Mouse (Mus musculus): ENCODE data around the gene Fndc7.

Fndc7 gene

GRCm38 (mm10) chr3:108889908-108890307 is at the start of gene Fndc7:
TSS of gene Fndc7 (minus strand) at chr3:108890008.
- DNase-seq (ENCODE audit: low spot score), result no peak

- DNase-seq (ENCODE audit: low spot score), result no peak
These were observed 49.8 kb upstream of the Fndc7 start, which contains the start of gene Henmt1 for GRCm38 (mm10) chr3:108939573-108939972. TSS of gene Henmt1 (plus strand) at chr3:108939873.

DNA sequence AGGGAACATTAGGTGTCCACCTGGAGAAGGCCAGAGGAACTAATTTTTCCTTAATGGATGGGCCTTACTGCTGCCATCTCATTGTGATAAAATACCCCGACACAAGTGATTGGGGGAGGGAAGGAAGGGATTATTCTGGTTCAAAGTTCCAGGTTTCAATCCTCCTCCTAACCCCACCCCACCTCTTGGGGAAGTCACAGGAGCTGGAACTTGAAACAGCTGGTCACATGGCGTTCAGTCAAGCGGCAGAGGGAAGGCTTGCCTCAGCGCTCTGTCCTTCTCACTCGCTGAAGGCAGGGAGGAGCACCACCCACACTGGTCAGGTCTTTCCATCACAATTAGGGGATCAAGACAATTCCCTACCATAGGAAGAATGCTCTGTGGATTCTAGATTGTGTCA is 48.9 kb upstream of the Fndc7 start:
- DNase-seq (ENCODE audit: low spot score), result no peak

GRCm38 (mm10) chr3:108933557-108933956 is 43.7 kb upstream of the Fndc7 start:
- no peak for DNase-seq (ENCODE audit: low spot score)

DNA sequence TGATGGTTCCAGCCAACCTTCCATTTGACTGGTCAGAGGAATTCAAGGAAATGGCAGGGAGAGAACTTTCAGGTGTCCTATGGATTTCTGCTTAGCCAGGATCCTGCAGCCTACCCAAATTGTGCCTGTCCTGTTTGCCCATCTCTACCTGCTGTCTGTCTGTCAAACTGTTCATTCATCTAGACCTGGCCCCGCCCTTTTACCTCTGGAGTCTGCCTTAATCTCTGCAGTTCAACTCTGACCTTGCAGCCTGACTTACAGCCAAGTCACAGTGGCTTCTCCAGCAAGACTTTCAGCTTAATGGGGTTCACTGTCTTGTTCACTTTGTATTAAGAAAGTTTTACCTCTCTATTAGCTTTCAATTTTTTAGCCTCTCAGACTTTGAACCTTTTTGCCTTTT is 36.5 kb upstream of the Fndc7 start:
- no peak for DNase-seq (ENCODE audit: low spot score)

DNA sequence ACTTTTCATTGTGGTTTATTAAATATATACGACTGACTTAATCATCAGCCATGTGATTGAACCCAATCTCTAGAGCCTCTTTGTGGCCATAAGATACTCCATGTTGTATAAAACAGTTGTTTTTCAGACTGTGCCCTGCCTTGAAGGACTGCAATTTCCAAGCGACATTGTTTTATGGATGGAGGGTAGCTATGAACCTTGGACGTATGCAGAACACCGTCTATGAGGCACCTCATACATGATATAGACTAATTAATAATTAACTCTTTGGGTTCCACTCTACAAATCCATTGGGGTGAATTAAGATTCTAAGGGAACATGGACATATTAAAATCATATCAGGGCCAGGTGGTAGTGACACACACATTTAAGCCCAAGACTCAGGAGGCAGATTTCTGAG is 35.9 kb upstream of the Fndc7 start:
- DNase-seq (ENCODE audit: low spot score), result no peak

GRCm38 (mm10) chr3:108921822-108922221 is 32.0 kb upstream of the Fndc7 start:
- no peak for DNase-seq (ENCODE audit: low spot score)

DNA sequence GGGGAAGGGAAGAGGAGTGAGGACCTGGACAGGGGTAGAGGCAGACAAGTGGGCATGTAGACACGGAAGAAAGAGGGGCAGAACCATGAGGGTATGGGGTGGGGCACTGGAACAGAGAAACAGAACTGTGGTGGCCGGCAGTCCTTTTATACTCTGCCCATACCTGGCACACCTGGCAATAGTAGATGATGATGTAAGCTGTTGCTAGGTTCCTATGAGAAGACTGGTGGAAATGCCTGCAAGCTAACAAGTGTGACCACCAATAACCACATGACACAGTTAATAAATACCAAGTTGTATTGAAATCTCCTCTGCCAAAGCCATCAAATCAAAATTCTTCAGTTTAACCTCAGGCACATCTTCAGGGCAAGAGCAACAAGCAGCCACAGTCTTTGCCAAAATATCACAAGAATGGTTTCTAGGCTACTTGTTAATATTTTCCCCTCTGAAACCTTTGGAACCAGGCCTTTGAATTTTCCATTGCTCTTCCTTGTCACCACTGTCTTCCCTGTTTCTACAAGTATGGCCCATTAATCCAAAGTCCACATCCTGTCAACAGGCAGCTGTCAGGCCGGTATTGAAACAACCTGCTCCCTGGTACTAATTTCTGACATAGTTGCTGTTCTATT is 30.7 kb upstream of the Fndc7 start:
- DNase-seq (ENCODE audit: low spot score), result no peak

GRCm38 (mm10) chr3:108918852-108919251 is 29.0 kb upstream of the Fndc7 start:
- DNase-seq (ENCODE audit: low spot score), result no peak

GRCm38 (mm10) chr3:108917986-108918385 is 28.2 kb upstream of the Fndc7 start:
- DNase-seq (ENCODE audit: low spot score), result no peak

- no peak for DNase-seq (ENCODE audit: low spot score)
These were observed 27.0 kb upstream of the Fndc7 start for GRCm38 (mm10) chr3:108916857-108917256.

DNA sequence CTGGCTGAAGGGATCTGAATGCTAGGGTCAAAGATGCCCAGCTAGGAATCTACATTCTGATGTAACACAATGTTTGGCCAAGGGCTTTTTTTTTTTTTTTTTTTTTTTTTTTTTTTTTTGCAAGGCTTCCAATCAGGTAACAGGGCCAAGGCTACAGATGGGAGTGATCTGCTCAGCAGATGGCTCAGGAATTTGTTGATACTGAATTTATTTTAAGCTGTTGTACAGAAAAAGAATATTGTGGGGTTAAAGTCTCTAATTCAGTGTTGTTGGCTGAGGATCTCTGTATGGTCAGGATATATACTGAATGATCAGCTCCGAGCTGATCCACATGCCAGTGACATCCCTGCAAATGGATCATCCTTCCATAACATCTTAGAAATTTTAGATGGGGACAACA is 26.2 kb upstream of the Fndc7 start:
- DNase-seq (ENCODE audit: low spot score), result no peak

- peak; percentile 95 for DNase-seq (ENCODE audit: low spot score)
These were observed 22.0 kb upstream of the Fndc7 start, which contains the start of gene Prpf38b for GRCm38 (mm10) chr3:108911548-108912413. TSS of gene Prpf38b (minus strand) at chr3:108911727.

DNA sequence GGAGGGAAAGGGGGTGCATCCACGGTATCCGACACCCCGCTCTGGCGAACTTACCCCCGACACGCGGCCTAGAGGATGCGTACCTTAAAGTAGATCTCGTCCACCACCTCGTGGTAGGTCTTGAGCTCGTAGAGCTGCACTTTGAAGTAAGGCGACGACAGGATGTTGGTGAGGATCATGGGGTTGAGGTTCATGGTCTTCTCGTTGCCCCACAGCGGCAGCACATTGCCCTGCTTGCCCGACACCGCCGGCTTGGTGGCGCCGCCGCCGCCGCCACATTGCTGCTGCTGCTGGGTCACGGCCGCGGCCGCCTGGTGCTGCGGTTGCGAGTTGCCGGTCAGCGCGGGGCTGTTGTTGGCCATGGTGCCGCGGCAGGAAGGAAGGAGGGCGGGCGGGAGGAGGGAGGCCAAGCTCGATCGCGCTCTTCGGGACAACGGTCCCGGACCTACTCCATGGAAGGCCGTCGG is 21.3 kb upstream of the Fndc7 start:
- DNase-seq (ENCODE audit: low spot score), result peak; percentile 91

DNA sequence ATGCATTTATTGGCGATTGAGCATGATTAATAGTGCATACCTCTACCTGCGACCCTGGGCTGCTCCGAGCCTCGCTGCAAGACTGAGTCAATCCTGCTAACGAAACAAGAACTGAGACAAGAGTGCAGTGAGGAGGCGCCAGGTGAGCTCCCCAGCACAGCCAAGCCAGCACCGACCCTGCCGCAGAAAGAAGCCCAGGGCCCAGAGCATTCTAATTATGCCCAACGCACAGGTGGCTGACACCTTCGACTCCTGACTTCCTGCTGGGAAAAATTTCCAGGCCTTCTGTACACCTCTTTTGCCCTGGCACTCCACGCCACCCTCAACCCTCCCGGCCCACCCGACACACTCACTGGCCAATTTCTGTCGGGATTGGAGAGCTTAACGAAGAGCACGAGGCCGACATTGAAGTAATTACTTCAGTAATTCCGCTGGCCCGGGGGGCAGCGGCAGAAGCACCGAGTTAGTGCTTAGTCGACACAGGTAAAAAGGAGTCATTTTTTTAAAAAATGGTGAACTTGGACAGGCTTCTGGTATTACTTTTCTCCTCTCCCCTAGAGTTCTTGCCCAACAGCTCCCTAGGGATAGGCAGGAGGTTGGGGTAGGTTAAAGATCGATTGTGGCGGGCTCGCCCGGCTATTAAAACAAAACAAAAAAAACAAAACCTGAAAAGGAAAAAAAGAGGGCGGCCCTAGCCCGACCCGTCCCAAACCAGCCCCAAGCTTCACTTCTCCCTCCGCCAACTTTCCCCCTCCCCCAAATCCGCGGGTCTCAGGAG is 20.7 kb upstream of the Fndc7 start:
- no peak for DNase-seq (ENCODE audit: low spot score)

DNA sequence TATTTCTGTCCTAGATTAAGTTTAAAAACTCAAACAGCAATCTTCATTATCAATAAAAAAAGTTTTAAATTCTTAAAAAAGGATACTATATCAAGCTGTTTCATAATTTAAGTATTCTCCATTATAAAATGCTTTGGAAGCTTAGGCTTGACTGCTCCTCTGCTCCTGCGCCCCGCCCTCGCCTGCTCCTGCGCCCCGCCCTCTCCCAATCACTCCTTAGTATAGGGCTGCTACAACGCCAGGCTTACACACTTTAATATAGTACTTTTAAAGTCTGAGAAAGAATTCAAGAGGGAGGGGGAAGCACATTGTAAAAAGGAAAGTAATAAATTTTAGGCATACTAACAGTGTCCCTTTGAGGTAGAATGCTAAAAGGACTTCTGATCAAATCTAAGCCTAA is 13.1 kb upstream of the Fndc7 start:
- no peak for DNase-seq (ENCODE audit: low spot score)

GRCm38 (mm10) chr3:108902038-108902437 is 12.2 kb upstream of the Fndc7 start:
- no peak for DNase-seq (ENCODE audit: low spot score)

- DNase-seq (ENCODE audit: low spot score), result no peak
These were observed 10.9 kb upstream of the Fndc7 start for GRCm38 (mm10) chr3:108900681-108901080.

GRCm38 (mm10) chr3:108900147-108900546 is 10.3 kb upstream of the Fndc7 start:
- peak; percentile 15 for DNase-seq (ENCODE audit: low spot score)

GRCm38 (mm10) chr3:108898640-108899039 is 8.8 kb upstream of the Fndc7 start:
- DNase-seq (ENCODE audit: low spot score), result no peak

DNA sequence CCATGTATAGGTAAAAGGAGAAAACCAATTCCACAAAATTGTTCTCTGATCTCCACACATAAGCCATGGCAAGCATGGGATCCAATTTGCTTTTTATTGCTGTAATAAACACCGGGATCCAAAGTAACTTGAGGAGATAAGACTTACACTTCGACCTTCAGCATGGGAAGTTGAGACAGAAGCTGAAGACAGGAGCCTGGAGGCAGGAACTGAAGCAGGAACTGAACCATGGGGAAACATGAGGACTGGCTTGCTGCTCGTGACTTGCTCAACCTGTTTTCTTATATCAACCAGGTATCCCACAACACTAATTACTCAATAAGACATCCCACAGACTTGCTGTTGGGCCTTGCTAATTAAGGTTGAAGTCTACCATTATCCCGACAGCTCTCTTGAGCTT is 3.1 kb upstream of the Fndc7 start:
- no peak for DNase-seq (ENCODE audit: low spot score)

DNA sequence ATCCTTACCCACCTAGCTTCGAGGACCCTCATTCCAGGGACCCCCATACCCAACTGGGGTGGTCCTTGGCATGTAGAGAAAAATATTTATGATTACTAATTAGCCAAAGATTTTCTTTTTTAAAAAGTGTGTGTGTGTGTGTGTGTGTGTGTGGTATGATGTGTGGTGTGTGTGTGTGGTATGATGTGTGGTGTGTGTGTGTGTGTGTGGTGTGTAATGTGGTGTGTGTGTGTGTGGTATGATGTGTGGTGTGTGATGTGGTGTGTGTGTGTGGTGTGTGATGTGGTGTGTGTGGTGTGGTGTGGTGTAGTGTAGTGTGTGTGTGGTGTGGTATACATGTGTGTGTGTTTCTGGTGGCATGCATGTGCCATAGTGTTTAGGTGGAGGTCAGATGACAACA is 2.3 kb upstream of the Fndc7 start:
- no peak for DNase-seq (ENCODE audit: low spot score)

- no peak for DNase-seq (ENCODE audit: low spot score)
These were observed 2.2 kb downstream of the Fndc7 start for GRCm38 (mm10) chr3:108887618-108887975.

Data from T-cell, adult 2 months (primary cell).